Mouse (Mus musculus) fibroblast of lung, adult 2 months (primary cell): ENCODE data around the gene Rps28.
"Not testable (repeated sequence)": the region's sequence is repeated elsewhere in the genome, so short reads cannot be mapped to it uniquely, and the experiment has no call there.

Source experiments
- DNase-seq: peaks from one replicate; pipeline ENCODE4 v3.0.0-alpha.2; 2011; ENCODE audit warnings: low read depth

Rps28 gene

GRCm38 (mm10) chr17:33824084-33824996 is at the start of gene Rps28, which contains the start of gene Ndufa7:
Rps28 (minus strand) TSS chr17:33824562.
Ndufa7 (plus strand) TSS chr17:33824572.
- peak; percentile 95 for DNase-seq

GRCm38 (mm10) chr17:33873537-33873936 is 49.2 kb upstream of the Rps28 start, which contains the start of gene Gm7029:
Gm7029 (plus strand) TSS chr17:33873837.
- DNase-seq, result not testable (repeated sequence)

DNA sequence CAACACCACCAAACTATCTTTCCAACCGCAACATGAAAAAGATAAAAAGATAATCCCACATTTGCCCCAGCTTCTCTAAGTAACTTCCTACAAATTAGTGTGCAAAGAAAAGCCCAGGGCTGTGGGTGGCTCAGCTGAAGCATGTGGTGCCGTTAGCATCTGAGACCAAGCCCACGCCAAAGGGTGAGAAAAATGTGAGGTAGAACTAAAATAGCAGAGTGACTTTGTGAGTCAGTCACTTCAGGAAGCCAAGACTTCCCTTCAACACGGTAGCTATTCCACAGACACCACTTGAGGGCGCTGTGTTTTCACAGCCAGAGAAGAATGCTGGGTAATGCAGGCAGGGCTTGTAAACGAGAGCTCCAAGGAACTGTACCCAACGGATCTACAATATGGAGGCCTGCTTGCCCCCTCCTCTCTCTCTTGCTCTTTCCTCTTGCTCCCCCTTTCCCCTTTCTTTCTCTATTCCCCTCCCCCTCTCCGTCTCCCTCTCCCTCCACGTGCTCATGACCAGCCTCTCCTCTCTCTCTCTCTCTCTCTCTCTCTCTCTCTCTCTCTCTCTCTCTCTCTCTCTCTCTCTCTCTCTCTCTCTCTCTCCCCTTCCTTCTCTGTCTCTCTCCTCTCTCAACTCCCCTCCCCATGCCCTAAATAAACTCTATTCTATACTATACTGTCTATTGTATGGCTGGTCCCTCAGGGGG is 41.1 kb upstream of the Rps28 start:
- DNase-seq, result peak; percentile 46

- no peak for DNase-seq
Observed at GRCm38 (mm10) chr17:33857816-33858215, 33.5 kb upstream of the Rps28 start.

GRCm38 (mm10) chr17:33851331-33851730 is 27.0 kb upstream of the Rps28 start:
- no peak for DNase-seq

DNA sequence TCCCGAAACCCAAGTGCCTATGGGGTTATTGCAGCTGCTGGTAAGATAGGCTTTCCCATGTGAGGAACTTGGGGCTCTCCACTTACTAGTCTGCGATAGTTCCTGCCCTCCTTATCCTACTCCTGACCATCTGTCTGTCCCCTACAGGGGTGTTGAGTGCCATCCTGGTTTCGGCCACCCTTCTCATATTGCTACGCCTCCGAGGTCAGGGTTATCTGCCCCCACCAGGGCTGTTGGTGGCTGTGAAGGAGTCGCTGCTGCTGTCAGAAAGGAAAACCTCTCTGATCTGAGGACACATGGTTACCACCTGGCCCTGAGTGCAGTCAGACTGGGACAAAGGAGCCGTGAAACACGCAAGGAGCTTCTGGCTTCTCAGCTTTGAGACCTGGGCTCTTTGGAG is 23.8 kb upstream of the Rps28 start:
- DNase-seq, result no peak

DNA sequence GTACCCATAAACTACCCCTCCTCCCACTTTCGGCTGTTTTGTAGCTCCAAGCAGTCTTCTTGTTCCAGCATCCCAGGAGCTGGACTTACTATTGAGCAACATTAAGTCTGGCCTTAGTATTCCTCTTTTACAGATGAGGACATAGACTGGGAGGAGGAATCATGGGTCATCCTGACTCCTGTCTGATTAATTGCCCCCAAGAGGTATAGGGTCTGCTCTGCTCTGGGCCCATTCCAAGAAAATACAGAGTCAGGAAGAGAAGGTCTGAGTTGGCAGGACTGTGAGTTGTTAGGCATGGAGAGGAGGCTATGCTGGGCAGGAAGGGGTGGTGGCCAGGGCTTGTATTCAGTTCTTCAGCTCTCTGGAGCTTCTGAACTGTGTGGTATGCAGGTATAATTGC is 19.8 kb upstream of the Rps28 start:
- DNase-seq, result no peak

DNA sequence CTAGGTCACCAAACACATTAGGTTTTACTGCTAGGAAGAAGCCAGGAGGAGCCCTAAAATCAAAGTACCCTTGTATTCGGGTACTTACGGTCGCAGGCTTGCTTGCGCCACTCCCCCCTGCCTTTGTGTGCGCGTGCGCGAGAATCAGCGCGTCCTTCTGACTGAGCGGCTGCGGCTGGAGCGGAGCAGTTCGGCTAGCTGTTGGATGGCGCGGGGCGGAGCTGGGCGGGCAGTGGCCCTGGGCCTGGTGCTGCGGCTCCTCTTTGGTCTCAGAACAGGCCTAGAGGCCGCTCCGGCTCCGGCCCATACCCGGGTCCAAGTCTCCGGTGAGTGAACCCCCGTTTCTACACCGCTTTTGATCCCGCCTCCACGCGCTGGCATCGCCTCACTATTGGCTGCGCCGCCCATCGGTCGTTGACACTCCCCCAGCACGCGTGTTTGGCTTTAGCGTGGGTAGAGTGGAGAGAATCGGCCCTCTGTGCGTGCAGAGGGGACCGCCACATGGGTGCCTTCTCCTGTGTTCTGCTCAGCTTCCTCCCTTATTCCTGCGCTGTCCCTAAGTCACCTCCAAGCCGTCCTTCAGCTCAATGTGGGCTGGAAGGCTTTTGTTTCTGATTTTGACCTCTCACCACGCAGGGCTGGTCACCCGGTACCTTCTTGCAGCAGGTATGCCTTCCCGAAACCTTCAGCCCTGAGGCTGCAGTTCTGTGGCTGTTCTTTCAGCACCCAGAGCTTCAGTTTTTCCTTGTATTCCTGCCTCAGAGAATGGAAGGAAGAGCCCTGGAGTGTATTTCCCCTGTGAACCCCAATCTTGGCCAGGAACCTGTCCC is 18.8 kb upstream of the Rps28 start, which contains the start of gene Cd320:
Gene Cd320 (plus strand): TSS at position 126 of the 830 bp plus-strand sequence.
- peak; percentile 81 for DNase-seq

- DNase-seq, result no peak
Observed at GRCm38 (mm10) chr17:33829561-33829960, 5.2 kb upstream of the Rps28 start.

- no peak for DNase-seq
Observed at GRCm38 (mm10) chr17:33828892-33829291, 4.5 kb upstream of the Rps28 start.

- DNase-seq, result peak; percentile 49
Observed at GRCm38 (mm10) chr17:33826850-33827249, 2.5 kb upstream of the Rps28 start.

- DNase-seq, result no peak
Observed at GRCm38 (mm10) chr17:33825462-33825861, 1.1 kb upstream of the Rps28 start.

DNA sequence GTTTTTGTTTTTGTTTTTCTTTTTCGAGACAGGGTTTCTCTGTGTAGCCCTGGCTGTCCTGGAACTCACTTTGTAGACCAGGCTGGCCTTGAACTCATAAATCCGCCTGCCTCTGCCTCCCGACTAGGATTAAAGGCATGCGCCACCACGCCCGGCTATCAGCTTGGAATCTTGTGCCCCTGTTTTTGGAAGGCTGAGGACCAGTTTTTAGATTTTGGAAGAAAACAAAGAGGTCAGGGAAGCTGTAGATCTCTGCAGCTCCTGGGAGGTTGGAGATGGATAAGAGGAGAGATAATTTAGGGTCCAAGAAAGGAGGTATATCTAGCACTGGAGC is 602 bp upstream of the Rps28 start:
- not testable (repeated sequence) for DNase-seq

DNA sequence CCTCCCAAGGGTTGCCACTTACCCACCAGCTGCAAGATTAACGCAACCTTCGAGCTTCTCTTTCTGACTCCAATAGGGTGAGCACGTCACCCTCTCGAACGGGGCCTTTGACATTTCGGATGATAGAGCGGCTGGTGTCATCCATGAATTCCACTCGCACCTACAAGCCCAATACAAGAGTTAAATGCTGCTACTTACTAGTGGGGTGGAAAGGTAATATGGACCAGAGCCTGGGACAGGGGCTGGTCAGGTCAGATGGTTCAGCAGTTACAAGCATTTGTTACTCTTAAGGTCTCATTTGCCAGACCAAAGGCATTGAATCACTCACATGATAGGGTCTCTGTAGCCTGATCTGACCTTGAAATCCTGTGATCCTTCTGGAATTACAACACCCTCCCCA is 1.2 kb downstream of the Rps28 start:
- DNase-seq, result not testable (repeated sequence)

DNA sequence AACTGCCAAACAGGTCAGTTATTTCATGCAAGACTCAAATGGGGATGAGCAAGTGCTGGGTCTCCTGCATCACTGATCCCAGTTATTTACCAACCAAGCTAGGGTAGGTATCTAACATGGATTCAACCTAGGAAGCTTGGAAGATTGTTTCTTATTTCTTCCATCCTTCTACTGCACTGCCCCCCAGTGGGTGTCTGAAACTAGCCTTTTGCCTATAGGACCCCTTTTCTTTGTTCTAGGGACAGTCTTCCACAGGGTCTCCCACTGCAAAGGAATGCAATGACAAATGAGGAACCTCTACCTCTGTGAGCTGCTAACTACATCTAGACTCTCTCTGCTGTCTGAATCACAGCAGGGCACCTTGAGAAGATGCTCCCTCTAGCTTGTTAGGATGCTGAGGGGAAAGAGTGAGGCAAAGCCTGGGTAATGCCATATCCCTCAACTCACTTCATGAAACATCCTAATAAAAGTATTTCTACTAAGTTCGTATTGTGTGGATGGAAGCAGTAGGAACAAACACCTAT is 1.9 kb downstream of the Rps28 start:
- DNase-seq, result no peak

DNA sequence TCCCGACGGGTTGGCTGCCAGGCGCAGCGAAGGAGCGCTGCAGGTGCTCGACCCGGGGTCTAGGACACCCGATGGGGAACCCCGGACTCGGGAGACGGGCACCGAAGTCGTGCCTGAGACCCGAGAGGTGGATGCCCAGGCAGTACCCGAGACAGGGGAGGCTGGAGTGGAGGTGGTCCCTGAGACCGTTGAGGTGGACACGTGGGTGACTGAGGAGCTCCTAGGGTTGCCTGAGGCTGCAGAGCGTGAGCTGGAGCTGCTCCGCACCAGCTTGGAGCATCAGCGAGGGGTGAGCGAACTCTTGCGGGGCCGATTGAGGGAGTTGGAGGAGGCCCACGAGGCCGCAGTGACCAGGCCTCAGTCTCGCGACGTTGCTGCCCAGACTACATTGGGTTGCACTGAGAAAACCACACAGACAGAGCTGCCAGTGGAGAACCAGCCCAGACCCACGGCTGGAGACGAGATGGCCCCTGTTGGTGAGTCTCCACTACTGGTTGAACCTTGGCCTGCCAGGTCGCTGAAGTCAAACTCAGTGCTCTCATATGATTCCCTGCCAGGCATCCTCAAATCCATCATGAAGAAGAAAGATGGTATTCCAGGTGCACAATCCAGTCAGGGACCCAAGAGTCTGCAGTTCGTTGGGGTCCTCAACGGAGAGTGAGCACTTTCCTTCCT is 6.3 kb downstream of the Rps28 start:
- DNase-seq, result no peak

DNA sequence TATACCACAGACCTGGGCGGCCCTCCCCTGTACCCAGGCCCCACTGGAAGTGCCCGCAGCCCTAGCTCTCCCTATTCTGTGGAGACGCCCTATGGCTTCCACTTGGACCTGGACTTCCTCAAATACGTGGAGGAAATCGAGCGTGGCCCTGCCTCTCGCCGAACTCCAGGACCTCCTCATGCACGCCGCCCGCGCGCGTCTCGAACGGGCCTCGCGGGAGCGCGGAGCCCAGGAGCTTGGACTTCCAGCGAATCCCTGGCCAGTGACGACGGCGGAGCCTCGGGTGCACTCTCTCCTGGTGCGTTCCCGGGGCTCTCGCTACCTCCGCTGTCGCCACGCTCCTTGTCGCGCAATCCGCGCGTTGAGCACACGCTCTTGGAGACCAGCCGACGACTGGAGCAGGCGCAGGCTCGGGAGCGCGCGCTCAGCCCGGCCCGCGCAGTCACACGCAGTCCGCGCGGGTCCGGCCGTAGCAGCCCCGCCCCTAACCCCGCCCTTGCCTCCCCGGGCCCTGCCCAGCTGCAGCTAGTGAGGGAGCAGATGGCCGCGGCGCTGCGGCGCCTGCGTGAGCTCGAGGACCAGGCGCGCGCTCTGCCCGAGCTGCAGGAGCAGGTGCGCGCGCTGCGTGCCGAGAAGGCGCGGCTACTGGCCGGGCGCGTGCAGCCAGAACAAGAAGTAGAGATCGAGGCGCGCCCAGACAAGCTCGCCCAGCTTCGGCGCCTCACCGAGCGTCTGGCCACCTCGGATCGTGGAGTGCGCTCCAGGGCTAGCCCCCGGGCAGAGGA is 7.0 kb downstream of the Rps28 start:
- peak; percentile 78 for DNase-seq

DNA sequence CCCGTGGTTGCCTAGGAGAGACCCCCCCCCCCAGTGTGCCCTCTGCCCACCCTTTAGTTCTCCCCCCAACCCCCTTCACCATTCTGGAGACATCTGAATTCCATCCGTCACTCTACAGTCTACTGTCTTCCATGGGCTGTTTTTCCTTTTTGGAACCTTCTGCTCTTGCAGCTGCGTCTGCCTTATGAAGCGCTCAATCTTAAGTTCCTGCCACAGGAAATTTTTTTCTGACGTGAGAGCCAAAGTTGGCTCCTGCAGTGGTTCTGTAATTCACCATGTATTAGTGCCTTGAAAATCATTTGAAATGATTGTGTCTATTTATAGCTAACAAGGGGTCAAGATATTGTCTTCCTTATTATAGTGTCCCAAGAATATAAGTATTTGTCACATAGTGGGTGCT is 7.8 kb downstream of the Rps28 start:
- no peak for DNase-seq

DNA sequence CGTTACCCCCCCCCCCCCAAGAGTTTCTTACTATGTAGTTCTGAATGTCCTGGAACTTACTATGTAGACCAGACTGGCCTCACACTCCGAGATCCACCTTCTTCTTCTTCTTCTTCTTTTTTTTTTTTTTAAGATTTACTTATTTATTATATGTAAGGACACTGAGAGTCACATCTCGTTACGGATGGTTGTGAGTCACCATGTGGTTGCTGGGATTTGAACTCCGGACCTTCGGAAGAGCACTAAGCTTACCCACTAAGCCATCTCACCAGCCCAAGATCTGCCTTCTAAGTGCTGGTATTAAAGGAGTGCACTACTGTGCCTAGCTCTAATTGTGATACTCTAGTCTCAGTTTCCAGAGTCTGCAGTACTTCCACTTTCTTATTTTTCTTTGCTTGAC is 9.0 kb downstream of the Rps28 start:
- no peak for DNase-seq

DNA sequence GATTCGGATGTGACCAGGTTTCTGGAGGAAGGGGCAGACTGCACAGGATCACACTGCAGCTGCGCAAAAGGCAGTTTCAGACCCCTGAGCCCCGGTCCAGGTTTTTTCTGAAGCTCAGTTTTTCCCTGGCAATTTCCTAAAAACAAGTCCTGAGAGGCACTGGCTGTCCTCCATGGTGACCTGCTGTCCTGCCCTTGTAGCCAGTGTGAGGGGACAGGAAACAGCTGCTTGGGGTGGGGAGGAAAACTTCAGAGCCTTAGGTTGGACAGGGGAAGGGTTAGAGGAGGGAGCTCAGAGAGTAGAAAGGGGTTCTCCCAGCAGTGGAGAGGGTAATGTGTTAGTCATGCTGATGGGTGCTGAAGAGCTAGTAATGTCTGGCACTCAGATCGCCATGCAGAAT is 11.4 kb downstream of the Rps28 start:
- no peak for DNase-seq

DNA sequence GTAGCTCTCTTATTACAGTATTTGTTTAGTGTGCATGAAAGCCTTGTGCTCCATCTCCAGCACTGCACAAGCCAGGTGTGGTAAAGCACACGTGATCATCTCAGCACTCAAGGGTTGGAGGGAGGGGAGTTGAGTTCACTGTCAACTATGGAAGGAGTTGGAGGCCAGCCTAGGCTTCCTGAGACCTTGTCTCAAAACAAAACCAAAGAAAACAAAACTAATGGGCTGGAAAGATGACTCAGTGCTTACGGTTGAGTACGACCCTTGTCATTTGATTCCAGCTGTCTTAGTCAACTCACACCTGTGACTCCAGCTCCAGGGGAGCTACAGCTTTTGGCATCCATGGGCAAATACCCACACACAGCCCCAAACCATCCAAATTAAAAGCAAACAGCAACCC is 11.9 kb downstream of the Rps28 start:
- DNase-seq, result no peak
